Mouse (Mus musculus) ovary, adult 18-20 months (tissue): ENCODE data around the gene Txk.

Experiments
- DNase-seq: peaks from one replicate; pipeline ENCODE4 v3.0.0; 2022; ENCODE audit warnings: low spot score, mixed read lengths

The Txk gene

DNA sequence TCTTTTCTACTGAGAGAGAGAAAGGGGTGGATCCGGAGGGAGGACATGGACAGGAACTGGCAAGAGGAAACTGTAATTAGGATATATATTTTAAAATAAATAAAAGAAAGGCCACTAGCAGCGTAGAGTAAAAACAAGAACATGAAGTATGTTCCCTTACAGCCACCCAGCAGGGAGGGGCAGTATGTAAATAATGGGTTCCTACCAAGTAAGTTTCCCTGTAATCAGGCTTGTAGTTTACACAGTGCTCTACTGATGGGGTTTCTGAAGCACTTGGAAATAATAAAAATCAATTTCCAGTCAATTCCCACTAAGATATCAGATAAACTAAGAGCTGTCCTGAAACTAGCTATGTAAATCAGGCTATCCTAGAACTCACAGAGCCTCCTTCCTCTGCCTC is 57.9 kb downstream of the Txk start:
- DNase-seq, result no peak

DNA sequence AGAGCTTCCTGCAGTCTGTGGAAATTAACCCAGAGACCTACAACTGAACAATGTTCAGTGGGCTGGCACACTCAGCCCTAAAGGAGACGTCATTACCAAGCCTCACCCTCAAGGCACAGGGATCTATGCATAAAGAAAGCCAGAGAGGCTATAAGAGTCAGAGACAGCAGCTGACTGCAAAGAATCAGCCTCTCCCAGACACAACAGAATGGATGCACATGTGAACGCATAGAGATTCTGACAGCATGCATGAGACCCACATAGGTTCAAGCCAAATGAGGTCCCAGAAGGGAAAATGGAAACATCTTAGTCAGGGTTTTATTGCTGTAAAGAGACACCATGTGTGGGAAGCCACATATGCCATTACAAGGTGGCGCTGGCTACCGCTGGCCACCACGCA is 62.1 kb downstream of the Txk start:
- DNase-seq, result no peak

GRCm38 (mm10) chr5:72689556-72689955 is 63.0 kb downstream of the Txk start:
- no peak for DNase-seq

GRCm38 (mm10) chr5:72681451-72681850 is 71.1 kb downstream of the Txk start:
- DNase-seq, result no peak

- DNase-seq, result no peak
Measured at GRCm38 (mm10) chr5:72674994-72675542, 77.5 kb downstream of the Txk start.

DNA sequence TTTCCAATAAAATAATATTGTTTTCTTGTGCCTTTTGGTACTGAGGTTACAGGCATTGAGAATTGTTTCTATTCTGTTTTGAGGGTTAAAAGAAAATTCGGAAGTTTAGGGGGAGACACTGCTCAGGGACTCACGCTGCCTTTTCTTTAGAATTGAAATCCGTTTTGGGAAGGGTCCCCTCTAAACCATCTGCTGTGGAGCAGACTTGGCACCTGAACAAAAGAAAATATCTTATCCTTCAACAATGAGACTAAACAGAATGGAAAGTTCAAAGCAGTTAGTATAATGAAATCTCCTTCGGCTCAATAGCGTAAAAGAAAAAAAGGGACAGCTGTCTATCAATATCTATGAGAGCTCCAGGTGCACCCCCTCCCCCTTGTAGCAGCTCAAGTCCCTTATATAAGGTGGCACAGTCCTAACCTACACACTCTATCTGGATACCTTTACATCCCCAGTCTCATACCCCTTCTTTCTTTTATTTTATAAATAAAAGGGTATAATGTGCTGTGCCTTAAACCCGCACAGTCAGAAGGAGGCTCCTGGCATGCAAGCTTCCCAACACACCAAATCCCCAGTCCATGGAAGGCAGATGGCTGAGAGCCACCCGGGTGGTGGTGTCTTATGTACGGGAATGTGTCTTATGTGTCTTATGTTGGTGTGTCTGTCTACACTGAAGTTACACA is 81.4 kb downstream of the Txk start:
- DNase-seq, result no peak

- no peak for DNase-seq
Measured at GRCm38 (mm10) chr5:72668351-72668750, 84.2 kb downstream of the Txk start.

- no peak for DNase-seq
Measured at GRCm38 (mm10) chr5:72666428-72666827, 86.1 kb downstream of the Txk start.

DNA sequence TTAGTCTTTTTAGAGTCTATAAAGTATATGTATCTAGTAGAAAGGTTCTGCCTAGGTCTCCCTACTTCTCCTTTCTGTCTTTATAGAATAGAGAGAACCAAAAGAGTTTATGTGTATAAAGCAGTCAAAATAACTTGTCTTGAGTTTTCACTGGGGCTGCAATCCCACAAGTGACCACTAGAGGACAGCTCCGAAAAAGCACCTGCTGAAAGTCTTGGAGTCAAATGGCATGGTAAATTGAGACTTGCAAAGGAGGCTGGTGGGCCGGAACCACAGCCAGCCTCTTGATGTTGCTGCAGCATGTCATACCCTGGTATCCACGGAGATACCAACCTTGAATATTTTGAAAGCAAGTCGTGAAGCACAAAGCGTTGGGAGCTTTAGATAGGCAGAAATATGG is 87.3 kb downstream of the Txk start:
- no peak for DNase-seq

DNA sequence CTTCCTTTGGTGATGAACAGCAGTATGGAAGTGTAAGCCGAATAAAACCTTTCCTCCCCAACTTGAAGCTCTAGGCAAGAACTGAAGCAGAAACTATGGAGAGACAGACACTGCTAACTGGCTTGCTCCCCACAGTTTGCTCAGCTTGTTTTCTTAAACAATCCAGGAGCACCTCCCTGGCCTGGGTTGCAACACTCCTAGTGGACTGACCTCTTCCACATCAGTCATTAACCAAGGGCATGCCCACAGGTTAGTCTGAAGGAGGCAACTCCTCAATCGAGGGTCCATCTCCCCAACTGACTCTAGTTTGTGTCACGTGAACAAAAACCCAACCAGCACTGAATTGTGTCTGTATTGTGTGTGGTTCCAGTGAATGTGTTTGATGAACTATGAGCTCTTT is 87.7 kb downstream of the Txk start:
- DNase-seq, result no peak

- no peak for DNase-seq
Measured at GRCm38 (mm10) chr5:72664126-72664525, 88.5 kb downstream of the Txk start.

GRCm38 (mm10) chr5:72661051-72661781 is 91.4 kb downstream of the Txk start:
- DNase-seq, result no peak

- DNase-seq, result no peak
Measured at GRCm38 (mm10) chr5:72658375-72658774, 94.2 kb downstream of the Txk start.

DNA sequence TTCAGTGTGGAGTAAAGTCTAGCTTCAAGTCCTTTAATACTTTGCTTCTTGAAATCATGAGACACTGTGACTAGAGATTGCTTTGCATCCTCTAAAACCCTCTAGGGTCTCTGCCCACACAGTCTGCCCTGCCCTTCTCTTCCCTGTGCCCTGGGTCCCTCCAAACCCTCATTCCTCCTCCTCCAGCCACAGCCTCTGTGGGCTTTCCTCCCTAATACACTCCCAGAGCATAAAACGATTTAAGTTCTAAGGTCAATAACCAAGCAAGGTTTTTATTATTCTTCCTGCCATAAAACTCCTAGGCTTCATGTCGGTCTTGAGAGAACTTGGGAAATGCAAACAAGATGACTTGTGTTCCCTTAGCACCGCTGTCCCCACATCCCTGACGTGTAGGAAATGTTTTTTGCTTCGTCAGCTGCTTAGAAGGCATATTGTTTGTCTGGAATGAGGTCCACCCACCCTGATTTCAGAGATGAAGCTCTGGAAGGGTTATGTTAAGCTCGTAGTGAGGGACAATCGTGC is 96.2 kb downstream of the Txk start:
- no peak for DNase-seq

GRCm38 (mm10) chr5:72653068-72653674 is 99.4 kb downstream of the Txk start:
- DNase-seq, result no peak

DNA sequence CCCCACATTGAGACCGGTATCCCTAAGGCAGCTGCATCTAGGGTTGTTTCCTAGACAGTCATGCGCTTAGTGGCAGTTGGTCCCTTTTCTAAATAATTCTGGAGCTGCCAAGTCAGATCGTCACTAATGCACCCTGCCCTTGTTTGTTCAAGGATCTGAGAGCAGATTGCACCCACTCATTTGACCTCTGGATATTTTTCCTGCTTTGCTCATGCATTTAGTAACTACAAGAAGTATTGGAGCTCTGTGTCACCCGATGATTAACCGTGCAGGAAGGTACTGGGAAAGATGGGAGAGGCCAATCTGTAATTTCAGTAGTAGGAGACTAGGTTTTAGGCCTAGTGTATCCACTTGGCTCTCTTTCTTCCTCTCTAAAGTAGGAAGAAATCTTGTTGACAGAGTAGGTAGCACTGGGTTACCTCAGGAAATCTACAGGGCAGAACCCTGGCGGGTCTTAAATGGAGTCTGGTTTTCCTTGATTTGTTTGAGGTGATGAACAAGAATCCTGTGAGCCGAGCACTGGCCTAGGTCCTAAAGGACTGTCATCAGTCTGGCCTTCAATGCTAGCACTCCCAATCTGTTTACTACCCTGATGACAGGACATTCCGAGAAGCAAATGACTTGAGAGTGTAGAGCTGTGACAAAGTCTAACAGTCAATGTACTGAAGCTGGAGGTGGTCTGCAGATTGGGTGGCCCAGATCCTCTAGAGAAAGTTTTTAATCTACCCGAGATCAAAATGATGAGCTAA is 103.4 kb downstream of the Txk start:
- DNase-seq, result no peak

- no peak for DNase-seq
Measured at GRCm38 (mm10) chr5:72647958-72648595, 104.5 kb downstream of the Txk start.

- peak; percentile 56 for DNase-seq
Measured at GRCm38 (mm10) chr5:72647418-72647907, 105.1 kb downstream of the Txk start, which contains the start of gene Nipal1. TSS of gene Nipal1 (plus strand) at chr5:72647795.

- DNase-seq, result no peak
Measured at GRCm38 (mm10) chr5:72646996-72647395, 105.6 kb downstream of the Txk start.

DNA sequence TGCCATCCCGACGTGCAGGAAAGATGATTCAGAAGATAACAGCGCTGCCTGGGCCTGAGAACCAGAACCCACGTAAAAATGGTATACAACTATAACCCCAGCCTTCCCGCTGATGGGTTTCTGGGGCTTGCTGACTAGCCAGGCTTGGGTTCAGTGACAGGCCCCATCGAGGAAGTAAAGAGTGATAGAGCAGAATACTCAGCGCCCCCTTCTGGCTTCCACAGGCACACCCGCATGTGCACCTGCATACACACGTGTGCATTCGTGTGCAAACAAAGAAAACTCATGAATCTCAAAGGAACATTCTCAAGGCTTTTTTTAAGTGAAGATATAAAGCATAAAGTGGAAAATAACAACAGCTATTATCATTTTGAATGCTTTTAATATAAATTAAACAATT is 106.4 kb downstream of the Txk start:
- DNase-seq, result no peak
